Mouse (Mus musculus) olfactory bulb, adult 2 months (tissue): ENCODE data around the gene Gm38392.

Experiments
- CTCF ChIP-seq: fragments of 200-500 bp; IDR thresholded peaks from 2 replicates; pipeline ENCODE4 v1.5.1; 2012; ENCODE audit warnings: low read depth, mild to moderate bottlenecking, low read length, moderate library complexity; ENCODE audit not compliant: insufficient read depth
- POLR2A ChIP-seq: fragments of 200-500 bp; IDR thresholded peaks from 2 replicates; pipeline ENCODE4 v1.6.1; 2012; ENCODE audit warnings: mild to moderate bottlenecking, low read depth, low read length, moderate library complexity; ENCODE audit not compliant: insufficient read depth

DNA sequence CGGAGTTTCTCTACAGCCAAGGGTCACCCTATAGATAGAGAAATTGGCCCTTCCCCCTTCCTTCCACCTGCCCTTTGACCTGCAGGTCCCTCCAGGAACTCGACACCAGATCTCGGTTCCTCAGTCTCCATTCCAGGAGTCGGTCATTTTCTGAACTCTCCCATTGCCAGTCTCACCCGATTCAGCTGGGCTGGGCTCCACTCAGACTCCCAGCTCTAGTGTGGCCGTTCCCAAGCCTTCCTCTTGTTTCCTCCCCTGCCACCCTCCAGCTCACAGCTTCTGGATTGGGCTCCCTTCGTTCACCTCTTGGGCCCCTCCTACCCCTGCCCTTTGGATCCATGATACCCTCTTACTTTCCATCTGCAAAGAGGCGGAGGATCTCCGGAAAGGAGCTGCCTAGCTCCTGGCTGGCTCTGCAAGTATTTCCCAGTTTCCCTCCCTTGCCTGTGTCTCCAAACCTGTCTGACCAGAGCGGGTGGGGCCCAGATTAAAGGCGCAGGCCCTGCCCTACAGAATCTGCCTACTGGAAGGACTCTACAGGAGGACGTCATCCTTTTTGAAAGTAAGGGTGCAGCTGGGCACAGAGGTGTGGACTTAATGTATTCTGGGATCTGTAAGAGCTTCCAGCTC lies 47.1 kb upstream of the Gm38392 start:
- TF ChIP-seq POLR2A (no peak), CTCF (no peak)
